Mouse (Mus musculus): ENCODE results near the gene Hist1h3c.
"Not testable (repeated sequence)": the region's sequence is repeated elsewhere in the genome, so short reads cannot be mapped to it uniquely, and the experiment has no call there.

The Hist1h3c gene

GRCm38 (mm10) chr13:23739069-23739921 lies 6.1 kb downstream of the Hist1h3c start:
- DNase-seq = peak; percentile 79 to 89

- peak; percentile 86 to 89 for DNase-seq
Observed at GRCm38 (mm10) chr13:23738677-23739068, 6.7 kb downstream of the Hist1h3c start, which contains the start of gene Hist1h1c. Gene Hist1h1c (plus strand): TSS chr13:23738808.

- peak in 1 of 2 experiments; percentile 49 for DNase-seq
Observed at GRCm38 (mm10) chr13:23738041-23738440, 7.4 kb downstream of the Hist1h3c start.

GRCm38 (mm10) chr13:23737091-23737490 lies 8.3 kb downstream of the Hist1h3c start:
- no peak for DNase-seq

- no peak for DNase-seq
Observed at GRCm38 (mm10) chr13:23732156-23732804, 13.1 kb downstream of the Hist1h3c start.

- DNase-seq = no peak
Observed at GRCm38 (mm10) chr13:23730479-23730878, 14.9 kb downstream of the Hist1h3c start.

GRCm38 (mm10) chr13:23729706-23730105 lies 15.7 kb downstream of the Hist1h3c start:
- DNase-seq = no peak

GRCm38 (mm10) chr13:23729192-23729525 lies 16.2 kb downstream of the Hist1h3c start:
- DNase-seq = no peak

GRCm38 (mm10) chr13:23728472-23729191 lies 16.8 kb downstream of the Hist1h3c start:
- no peak for DNase-seq

GRCm38 (mm10) chr13:23725213-23725612 lies 20.2 kb downstream of the Hist1h3c start:
- no peak for DNase-seq

- DNase-seq = no peak
Observed at GRCm38 (mm10) chr13:23724239-23724638, 21.2 kb downstream of the Hist1h3c start.

GRCm38 (mm10) chr13:23717593-23718245 lies 27.7 kb downstream of the Hist1h3c start:
- DNase-seq = not testable (repeated sequence)

- no peak for DNase-seq
Observed at GRCm38 (mm10) chr13:23717176-23717575, 28.2 kb downstream of the Hist1h3c start.

- DNase-seq = no peak
Observed at GRCm38 (mm10) chr13:23716261-23717042, 28.9 kb downstream of the Hist1h3c start.

- peak; percentile 38 to 54 for DNase-seq
Observed at GRCm38 (mm10) chr13:23710374-23711089, 34.9 kb downstream of the Hist1h3c start, which contains the start of gene Hfe. Gene Hfe (minus strand): TSS chr13:23710854.

GRCm38 (mm10) chr13:23709714-23710373 lies 35.6 kb downstream of the Hist1h3c start:
- DNase-seq = no peak

GRCm38 (mm10) chr13:23708654-23709053 lies 36.7 kb downstream of the Hist1h3c start:
- DNase-seq = no peak

- no peak for DNase-seq
Observed at GRCm38 (mm10) chr13:23708041-23708440, 37.4 kb downstream of the Hist1h3c start.

- DNase-seq = no peak
Observed at GRCm38 (mm10) chr13:23706771-23707170, 38.6 kb downstream of the Hist1h3c start.

- no peak for DNase-seq
Observed at GRCm38 (mm10) chr13:23705751-23706356, 39.5 kb downstream of the Hist1h3c start.
